Mouse (Mus musculus): ENCODE measurements around the gene Pibf1. TPM values are rescaled to one million over a fixed set of nuclear protein-coding genes. Genes with fewer than 3 reads are reported as not detected.

Gene Pibf1
- total RNA-seq (2021) = 10 to 100 TPM; 11.8 to 13.3 TPM

- DNase-seq (ENCODE audit: extremely low spot score in 1 of 2, low spot score in 2 of 2) = peak; percentile 98 to 99
- intact Hi-C loops (cut with DNase I) = no loop called here
These were observed at the start of gene Pibf1, which contains the start of gene Dis3 for GRCm38 (mm10) chr14:99099267-99099966. TSS of gene Pibf1 (plus strand) at chr14:99099424. TSS of gene Dis3 (minus strand) at chr14:99099770.

DNA sequence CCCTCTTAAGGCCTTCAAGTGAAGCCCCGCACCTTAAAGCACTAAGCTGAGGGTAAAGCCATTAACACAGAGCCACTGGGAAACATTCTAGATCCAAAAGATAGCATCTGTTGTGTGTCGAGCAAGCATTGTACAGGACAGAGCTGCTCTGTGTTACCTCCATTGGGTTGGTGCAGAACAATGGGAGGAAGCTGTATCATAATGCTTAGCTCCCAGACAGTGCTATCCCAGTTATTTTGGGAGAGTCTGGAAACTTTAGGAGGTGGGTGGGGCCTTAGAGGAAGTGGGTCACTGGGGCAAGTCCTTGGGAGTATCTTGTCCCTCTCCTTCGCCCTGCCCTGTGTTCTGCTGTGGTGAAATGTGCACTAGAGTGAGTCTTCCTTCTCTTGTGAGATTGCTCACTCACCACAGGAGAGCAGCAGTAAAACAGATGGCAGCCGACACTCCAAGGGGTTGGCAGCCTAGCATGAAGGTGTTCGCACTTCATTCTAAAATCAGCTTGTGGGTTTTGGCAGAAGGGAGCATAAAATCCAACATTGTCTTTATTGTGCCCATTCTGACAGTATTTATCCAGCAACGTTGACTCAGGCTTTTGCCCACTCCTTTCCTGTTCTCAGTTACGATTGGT, 40.2 kb upstream of the Pibf1 start:
- intact Hi-C loops (cut with DNase I) = no loop called here

GRCm38 (mm10) chr14:99060616-99061015, 38.6 kb upstream of the Pibf1 start:
- no peak for DNase-seq (ENCODE audit: extremely low spot score in 1 of 2, low spot score in 2 of 2)
- intact Hi-C loops (cut with DNase I) = no loop called here

More for the DNA sequence above, 40.2 kb upstream of the Pibf1 start:
- DNase-seq (ENCODE audit: extremely low spot score in 1 of 2, low spot score in 2 of 2) = no peak

- DNase-seq (ENCODE audit: extremely low spot score in 1 of 2, low spot score in 2 of 2) = no peak
- intact Hi-C loops (cut with DNase I) = no loop called here
These were observed 36.1 kb upstream of the Pibf1 start for GRCm38 (mm10) chr14:99063091-99063490.

- DNase-seq (ENCODE audit: extremely low spot score in 1 of 2, low spot score in 2 of 2) = no peak
- intact Hi-C loops (cut with DNase I) = no loop called here
These were observed 28.1 kb upstream of the Pibf1 start for GRCm38 (mm10) chr14:99071146-99071545.

- no peak for DNase-seq (ENCODE audit: extremely low spot score in 1 of 2, low spot score in 2 of 2)
- intact Hi-C loops (cut with DNase I) = no loop called here
These were observed 10.3 kb upstream of the Pibf1 start for GRCm38 (mm10) chr14:99088947-99089346.

GRCm38 (mm10) chr14:99099967-99100587, 853 bp downstream of the Pibf1 start:
- intact Hi-C loops (cut with DNase I) = no loop called here
- no peak for DNase-seq (ENCODE audit: extremely low spot score in 1 of 2, low spot score in 2 of 2)

GRCm38 (mm10) chr14:99103050-99103449, 3.8 kb downstream of the Pibf1 start:
- intact Hi-C loops (cut with DNase I) = no loop called here
- no peak for DNase-seq (ENCODE audit: extremely low spot score in 1 of 2, low spot score in 2 of 2)

DNA sequence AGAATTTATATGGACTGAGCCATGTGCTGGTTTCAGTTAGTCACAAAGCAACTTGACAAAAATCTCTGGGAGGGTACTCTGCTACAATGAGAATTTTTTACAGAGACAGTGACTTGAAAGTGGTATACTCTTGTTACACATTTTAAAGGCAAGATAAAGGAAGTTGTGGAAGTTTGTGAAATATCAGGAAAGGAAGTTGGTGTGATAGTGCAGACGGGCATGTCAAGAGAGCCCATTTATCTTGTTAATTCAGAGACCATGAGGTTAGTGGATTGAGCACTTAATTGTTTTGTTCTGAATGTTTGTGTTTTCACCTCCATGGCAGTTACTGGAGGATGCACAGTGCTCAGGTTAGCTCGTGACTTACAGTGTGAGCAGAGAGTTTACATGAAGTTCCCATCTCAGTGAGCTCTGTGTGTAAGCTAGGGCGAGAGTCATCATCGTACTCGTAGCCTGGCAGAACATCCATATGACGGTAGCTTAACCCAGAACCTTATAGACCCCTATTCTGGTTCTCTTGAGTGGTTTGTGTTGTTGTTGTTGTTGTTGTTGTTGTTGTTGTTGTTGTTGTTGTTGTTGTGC, 5.4 kb downstream of the Pibf1 start:
- intact Hi-C loops (cut with DNase I) = no loop called here
- DNase-seq (ENCODE audit: extremely low spot score in 1 of 2, low spot score in 2 of 2) = no peak

GRCm38 (mm10) chr14:99106671-99107070, 7.4 kb downstream of the Pibf1 start:
- intact Hi-C loops (cut with DNase I) = no loop called here
- no peak for DNase-seq (ENCODE audit: extremely low spot score in 1 of 2, low spot score in 2 of 2)

GRCm38 (mm10) chr14:99107631-99108187, 8.5 kb downstream of the Pibf1 start:
- intact Hi-C loops (cut with DNase I) = no loop called here

DNA sequence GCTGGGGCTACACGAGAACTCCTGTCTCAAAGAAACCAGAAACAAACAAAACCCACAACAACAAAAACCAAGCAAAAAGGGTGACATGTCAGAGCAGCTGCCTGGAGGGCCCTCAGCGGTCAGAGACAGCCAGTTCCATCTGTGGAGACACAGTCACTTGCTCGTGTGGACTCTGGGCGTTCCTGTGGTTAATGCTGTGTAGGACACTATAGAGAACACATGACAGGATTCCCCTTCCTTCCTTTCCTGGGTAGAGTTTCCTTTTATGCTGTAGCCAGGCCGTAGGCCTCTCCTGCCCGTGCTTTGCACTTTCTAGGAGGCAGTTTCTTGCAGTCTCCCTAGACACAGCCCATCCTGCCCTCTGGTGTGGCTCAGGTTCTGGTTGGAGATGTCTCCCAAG, 9.5 kb downstream of the Pibf1 start:
- intact Hi-C loops (cut with DNase I) = no loop called here
- DNase-seq (ENCODE audit: extremely low spot score in 1 of 2, low spot score in 2 of 2) = no peak

More at GRCm38 (mm10) chr14:99107631-99108187, 8.5 kb downstream of the Pibf1 start:
- DNase-seq (ENCODE audit: extremely low spot score in 1 of 2, low spot score in 2 of 2) = no peak

DNA sequence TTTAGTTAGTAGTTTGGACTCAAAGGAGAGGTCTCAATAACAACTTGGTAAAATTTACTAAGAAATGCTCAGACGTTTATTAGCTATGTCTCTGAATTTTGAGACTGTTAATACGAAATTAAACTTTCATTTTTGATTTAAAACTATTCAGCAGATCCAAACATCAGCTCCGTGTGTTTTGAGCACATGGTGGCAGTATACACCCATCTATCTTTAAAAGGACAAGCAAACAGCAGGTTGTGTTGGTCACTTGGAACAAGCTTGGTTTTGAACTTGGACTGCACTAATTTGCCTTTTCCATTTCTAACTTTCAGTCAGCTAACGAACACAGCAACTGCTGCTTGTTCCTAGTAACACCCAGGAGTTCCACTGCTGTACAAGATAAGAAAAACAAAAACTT, 18.4 kb downstream of the Pibf1 start:
- intact Hi-C loops (cut with DNase I) = no loop called here
- no peak for DNase-seq (ENCODE audit: extremely low spot score in 1 of 2, low spot score in 2 of 2)

- intact Hi-C loops (cut with DNase I) = no loop called here
- DNase-seq (ENCODE audit: extremely low spot score in 1 of 2, low spot score in 2 of 2) = no peak
These were observed 22.5 kb downstream of the Pibf1 start for GRCm38 (mm10) chr14:99121584-99122339.

GRCm38 (mm10) chr14:99124076-99124475, 24.9 kb downstream of the Pibf1 start:
- DNase-seq (ENCODE audit: extremely low spot score in 1 of 2, low spot score in 2 of 2) = no peak
- intact Hi-C loops (cut with DNase I) = no loop called here

GRCm38 (mm10) chr14:99126713-99127112, 27.5 kb downstream of the Pibf1 start:
- no peak for DNase-seq (ENCODE audit: extremely low spot score in 1 of 2, low spot score in 2 of 2)
- intact Hi-C loops (cut with DNase I) = no loop called here

GRCm38 (mm10) chr14:99127509-99127908, 28.3 kb downstream of the Pibf1 start:
- no peak for DNase-seq (ENCODE audit: extremely low spot score in 1 of 2, low spot score in 2 of 2)
- intact Hi-C loops (cut with DNase I) = no loop called here

- DNase-seq (ENCODE audit: extremely low spot score in 1 of 2, low spot score in 2 of 2) = no peak
- intact Hi-C loops (cut with DNase I) = no loop called here
These were observed 29.8 kb downstream of the Pibf1 start for GRCm38 (mm10) chr14:99129050-99129449.

GRCm38 (mm10) chr14:99134048-99134447, 34.8 kb downstream of the Pibf1 start:
- DNase-seq (ENCODE audit: extremely low spot score in 1 of 2, low spot score in 2 of 2) = no peak
- intact Hi-C loops (cut with DNase I) = no loop called here

Measured in left cerebral cortex, postnatal 10 days (tissue).